Mouse (Mus musculus) ovary, adult 18-20 months (tissue): Measurements from ENCODE around the gene Xdh.
"Not testable (repeated sequence)": the region's sequence is repeated elsewhere in the genome, so short reads cannot be mapped to it uniquely, and the experiment has no call there.

Experiments
- DNase-seq: peaks from one replicate; pipeline ENCODE4 v3.0.0; 2022; ENCODE audit warnings: low spot score, mixed read lengths

The Xdh gene

DNA sequence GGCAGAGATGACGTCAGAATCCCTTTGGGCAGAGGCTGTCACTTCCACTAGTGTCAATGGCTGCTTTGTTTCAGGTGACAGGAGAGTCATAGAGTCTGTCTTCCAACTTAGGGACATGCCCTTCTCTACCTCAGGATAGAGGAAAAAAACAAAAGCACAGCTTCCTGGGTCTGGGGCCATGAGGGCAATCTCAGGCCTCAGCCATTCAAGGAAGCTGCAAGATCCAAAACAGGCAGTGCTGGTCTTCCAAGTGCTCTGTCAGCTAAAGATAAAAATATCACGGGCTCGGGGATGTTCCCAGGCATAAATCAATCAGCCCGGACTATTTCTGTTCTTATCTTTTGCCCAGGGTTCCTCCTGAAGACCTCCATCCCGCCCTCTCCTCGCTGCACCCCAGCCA lies 68.7 kb downstream of the Xdh start:
- no peak for DNase-seq

GRCm38 (mm10) chr17:73880286-73880685 lies 69.7 kb downstream of the Xdh start:
- no peak for DNase-seq

GRCm38 (mm10) chr17:73879262-73879916 lies 70.6 kb downstream of the Xdh start:
- no peak for DNase-seq

DNA sequence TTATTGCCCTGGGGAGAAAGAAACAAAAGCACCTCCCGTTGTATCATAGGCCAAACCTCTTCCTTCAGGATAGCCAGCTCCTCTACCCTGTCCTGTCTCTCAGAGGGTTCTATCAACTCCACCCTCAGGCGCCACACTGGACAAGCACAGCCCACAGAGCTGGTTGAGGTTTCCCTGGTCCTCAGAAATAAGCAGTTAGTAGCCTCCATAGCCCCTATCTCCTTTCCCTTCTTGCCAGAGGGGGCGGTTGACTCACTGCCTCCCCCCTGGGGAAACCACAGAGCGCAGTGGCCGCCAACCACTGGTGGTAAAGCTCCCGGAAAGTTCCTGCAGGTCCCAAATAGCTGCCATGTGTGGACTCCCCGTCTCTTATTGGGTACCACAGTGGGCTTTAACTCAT lies 74.3 kb downstream of the Xdh start:
- no peak for DNase-seq

DNA sequence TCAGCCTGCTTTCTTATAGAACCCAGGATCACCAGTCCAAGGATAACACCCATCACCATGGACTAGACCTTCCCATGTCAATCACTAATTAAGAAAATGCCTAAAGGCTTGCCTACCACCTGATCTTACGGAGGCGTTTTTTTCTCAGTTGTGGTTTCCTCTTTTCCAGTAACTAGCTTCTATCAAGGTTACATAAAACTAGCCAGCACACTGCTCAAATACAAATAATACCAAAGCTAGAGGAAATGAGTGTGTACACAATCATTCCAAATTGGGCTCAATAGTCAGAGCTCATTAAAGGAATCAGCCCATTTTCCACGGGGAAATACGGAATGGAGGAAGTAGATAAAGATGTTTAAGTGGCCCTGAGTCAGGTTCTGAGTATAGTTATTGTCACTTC lies 74.7 kb downstream of the Xdh start:
- DNase-seq = no peak

DNA sequence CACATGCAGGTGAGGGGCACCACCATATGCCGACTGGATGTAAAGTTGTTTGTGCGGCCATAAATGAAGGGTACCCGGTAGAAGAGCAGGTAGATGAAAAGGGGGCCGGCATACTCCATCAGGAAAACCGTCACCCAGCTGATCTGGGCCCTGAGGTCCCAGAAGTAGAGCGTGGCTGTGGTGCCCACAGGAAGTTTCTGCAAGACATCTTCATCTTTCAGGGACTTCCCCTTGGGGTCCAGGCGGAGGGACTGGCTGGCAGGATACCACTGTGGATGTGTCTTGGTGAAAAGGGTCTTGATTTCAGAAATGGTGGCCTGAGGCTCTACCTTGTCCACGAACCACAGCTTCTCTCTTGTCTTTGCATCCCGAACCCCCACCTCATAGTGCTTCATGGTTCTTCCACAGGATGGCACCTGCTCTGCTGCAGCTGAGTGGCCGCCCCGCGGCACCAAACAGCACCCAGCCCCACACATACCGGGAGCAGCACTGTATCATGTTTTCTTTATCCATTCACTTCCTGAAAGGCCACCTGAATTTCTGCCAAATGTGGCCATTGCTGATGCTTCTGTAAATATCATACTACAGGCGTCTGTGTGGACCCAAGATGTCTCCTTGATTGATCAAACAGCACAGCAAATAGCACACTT lies 78.9 kb downstream of the Xdh start:
- no peak for DNase-seq

- DNase-seq = no peak
Observed at GRCm38 (mm10) chr17:73869008-73869685, 80.8 kb downstream of the Xdh start.

- DNase-seq = no peak
Observed at GRCm38 (mm10) chr17:73853717-73854116, 96.3 kb downstream of the Xdh start.

DNA sequence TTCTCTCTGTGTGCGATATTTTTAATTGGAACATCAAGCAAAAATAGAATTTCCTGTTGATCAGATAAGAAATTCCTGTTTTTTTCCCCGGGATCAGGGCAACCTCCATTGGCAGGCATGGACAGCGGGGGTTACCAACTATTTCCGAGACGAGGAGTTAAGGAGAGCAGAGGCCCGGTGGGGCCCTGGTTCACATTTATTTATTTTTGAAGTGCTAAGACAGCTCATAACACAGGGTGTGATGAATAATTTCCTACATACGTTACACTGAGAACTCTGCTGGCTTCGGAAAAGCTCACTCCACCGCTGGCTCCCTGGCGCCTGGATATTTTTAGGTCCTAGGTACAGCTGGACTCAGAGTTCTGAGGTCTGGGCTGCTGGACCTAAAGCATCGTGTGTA lies 97.0 kb downstream of the Xdh start:
- no peak for DNase-seq

GRCm38 (mm10) chr17:73847399-73847798 lies 102.6 kb downstream of the Xdh start:
- DNase-seq = no peak

GRCm38 (mm10) chr17:73845632-73846031 lies 104.4 kb downstream of the Xdh start:
- DNase-seq = no peak

- no peak for DNase-seq
Observed at GRCm38 (mm10) chr17:73842963-73843362, 107.0 kb downstream of the Xdh start.

DNA sequence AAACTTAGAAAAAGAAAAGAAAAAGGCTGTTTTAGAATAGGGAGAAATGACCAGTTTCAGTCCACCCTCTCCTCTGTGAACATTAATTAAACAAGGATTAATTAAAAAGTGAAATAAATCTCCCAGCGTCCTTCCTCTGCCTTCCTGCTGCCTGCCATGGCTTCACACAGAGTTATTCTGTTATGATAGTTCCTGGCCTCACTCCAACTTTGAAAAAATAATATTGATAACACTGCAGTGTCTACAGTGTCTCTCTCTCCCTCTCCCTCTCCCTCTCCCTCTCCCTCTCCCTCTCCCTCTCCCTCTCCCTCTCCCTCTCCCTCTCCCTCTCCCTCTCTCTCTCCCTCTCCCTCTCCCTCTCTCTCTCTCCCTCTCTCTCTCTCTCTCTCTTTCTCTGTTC lies 110.1 kb downstream of the Xdh start:
- not testable (repeated sequence) for DNase-seq

DNA sequence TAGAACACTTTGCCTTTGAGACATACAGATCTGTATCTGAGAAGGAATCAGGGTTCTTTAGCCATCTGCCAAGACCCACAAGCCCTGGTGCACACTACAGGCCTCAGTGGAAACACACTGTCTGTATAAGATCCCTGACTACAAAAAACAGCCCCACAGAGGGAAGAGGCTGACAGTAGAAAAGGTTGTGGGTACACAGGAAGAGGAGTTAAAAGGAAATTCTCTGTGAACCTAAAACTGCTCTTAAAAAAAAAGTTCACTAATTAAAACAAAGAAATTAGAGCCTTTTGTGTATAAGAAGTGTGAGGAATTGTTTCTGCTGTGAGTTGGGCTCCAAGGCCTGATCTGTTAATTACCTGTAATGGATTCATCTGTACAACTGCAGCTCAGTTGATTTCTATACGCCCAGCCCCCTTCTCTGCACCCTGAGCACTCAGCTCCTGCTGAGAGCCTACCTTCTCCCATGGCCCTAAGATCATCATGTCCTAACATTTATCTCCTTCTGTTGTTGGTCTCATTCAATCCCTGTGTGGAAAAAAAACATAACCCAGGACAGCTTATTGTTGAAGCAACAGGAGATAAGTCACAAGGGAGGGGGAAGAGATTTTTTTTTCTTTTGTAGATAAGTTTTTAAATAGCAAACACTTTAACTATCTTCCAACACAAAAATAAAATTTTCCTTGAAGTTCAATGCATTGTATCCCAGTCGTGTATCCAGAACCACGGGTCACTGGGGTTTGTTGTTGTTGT lies 110.7 kb downstream of the Xdh start:
- DNase-seq = no peak

DNA sequence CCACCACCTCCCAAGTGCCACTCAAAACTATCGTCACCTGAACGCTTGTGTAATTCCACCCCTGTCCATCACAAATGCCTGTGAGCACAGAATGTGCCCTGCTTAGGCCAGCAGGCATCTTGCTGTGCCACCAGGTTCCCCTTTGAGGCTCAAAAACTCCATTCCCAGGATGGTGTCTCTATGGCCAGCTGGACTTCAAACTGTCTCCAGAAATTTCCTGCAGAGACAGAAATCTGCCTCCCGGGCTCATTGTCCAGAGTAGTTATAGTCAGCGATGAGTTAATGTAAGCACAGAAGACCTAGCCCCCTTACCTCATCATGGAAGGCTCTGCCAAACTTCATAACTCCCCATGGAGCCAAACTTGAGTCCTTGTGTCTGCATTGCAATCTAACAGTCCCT lies 112.8 kb downstream of the Xdh start:
- DNase-seq = no peak

GRCm38 (mm10) chr17:73836601-73837000 lies 113.4 kb downstream of the Xdh start:
- no peak for DNase-seq
